Mouse (Mus musculus) liver, adult 2 months (tissue): ENCODE measurements around the gene Il18r1. TPM values are rescaled to one million over a fixed set of nuclear protein-coding genes. Genes with fewer than 3 reads are reported as not detected.

Experiments
- DNase-seq: peaks from one replicate; pipeline ENCODE4 v3.0.0-alpha.2; 2011; ENCODE audit warnings: low read depth, low spot score; ENCODE audit errors: extremely low read depth
- H3K27ac ChIP-seq: fragments of 200-500 bp; replicated peaks from 2 replicates; pipeline ENCODE4 v1.5.1; 2012; ENCODE audit warnings: low read depth, mild to moderate bottlenecking, control low read depth, inconsistent platforms, low read length; ENCODE audit not compliant: insufficient read depth
- H3K27me3 ChIP-seq: fragments of 200-500 bp; 2 replicates; pipeline ENCODE4 v1.6.1; 2012; ENCODE audit warnings: mild to moderate bottlenecking, moderate library complexity, low read length, inconsistent platforms; ENCODE audit not compliant: control insufficient read depth, insufficient read depth
- H3K36me3 ChIP-seq: fragments of 200-500 bp; 2 replicates; pipeline ENCODE4 v1.6.1; 2012; ENCODE audit warnings: low read length, inconsistent platforms; ENCODE audit not compliant: control insufficient read depth, insufficient read depth
- H3K4me1 ChIP-seq: fragments of 200-500 bp; 2 replicates; pipeline ENCODE4 v1.6.1; 2011; ENCODE audit warnings: low read length; ENCODE audit not compliant: control insufficient read depth, insufficient read depth
- H3K4me3 ChIP-seq: fragments of 200-500 bp; 2 replicates; pipeline ENCODE4 v1.5.1; 2011; ENCODE audit warnings: low read depth, mild to moderate bottlenecking, control low read depth, low read length, moderate library complexity; ENCODE audit not compliant: insufficient read depth
- H3K79me2 ChIP-seq: fragments of 200-500 bp; 2 replicates; pipeline ENCODE4 v1.6.1; 2012; ENCODE audit warnings: inconsistent platforms, mild to moderate bottlenecking, low read length, moderate library complexity; ENCODE audit not compliant: control insufficient read depth, insufficient read depth
- H3K9ac ChIP-seq: fragments of 200-500 bp; 2 replicates; pipeline ENCODE4 v1.6.1; 2012; ENCODE audit warnings: low read depth, mild to moderate bottlenecking, control low read depth, inconsistent platforms, low read length
- CTCF ChIP-seq: fragments of 200-500 bp; IDR thresholded peaks from 2 replicates; pipeline ENCODE4 v1.5.1; 2011; ENCODE audit warnings: low read depth, low read length, control low read depth
- POLR2A ChIP-seq: fragments of 200-500 bp; IDR thresholded peaks from 2 replicates; pipeline ENCODE4 v1.6.1; 2011; ENCODE audit warnings: low read length, control low read depth; ENCODE audit not compliant: insufficient read depth; ENCODE audit errors: extremely low read depth
- WGBS: fragments of 180-500 bp; shearing (Covaris S2); methylation state at CpG from one replicate; pipeline ENCODE4 v1.1.7; 2018; 5-methylcytosine and 5-hydroxymethylcytosine counted together
- polyA plus RNA-seq: library from polyadenylated mRNA; depleted of rRNA; stranded (reverse); fragments of >200 nt; gene quantifications from 2 replicates; pipeline ENCODE4 v1.2.3, GENCODE M21; 2012
- total RNA-seq: library from RNA; depleted of rRNA; stranded (reverse); fragments of >200 nt; gene quantifications from 2 replicates; pipeline ENCODE4 v1.2.3, GENCODE M21; 2014

Gene Il18r1
- total and polyA plus RNA-seq, 2 experiments: 0.05 to 0.28 TPM

- H3K79me2 ChIP-seq: no peaks in the 10 kb centered on the region
- no peak overlapping the region for H3K9ac ChIP-seq
- WGBS: 76% methylated on average over 3 of the region's 3 CpGs
- H3K27ac ChIP-seq: no peak overlapping the region
- no peak for DNase-seq
- no peaks in the 10 kb centered on the region for H3K27me3 ChIP-seq
- no peaks in the 10 kb centered on the region for H3K4me1 ChIP-seq
- no peak overlapping the region for H3K4me3 ChIP-seq
- TF ChIP-seq CTCF: no peak
- TF ChIP-seq POLR2A: no peak
- H3K36me3 ChIP-seq: no peaks in the 10 kb centered on the region
Observed at GRCm38 (mm10) chr1:40444800-40445199, 20.6 kb upstream of the Il18r1 start.

- Histone ChIP-seq H3K4me3 (no peak overlapping the region), H3K79me2 (no peaks in the 10 kb centered on the region), H3K4me1 (no peaks in the 10 kb centered on the region), H3K27me3 (no peaks in the 10 kb centered on the region), H3K9ac (no peak overlapping the region), H3K27ac (no peak overlapping the region), H3K36me3 (no peaks in the 10 kb centered on the region)
- no peak for DNase-seq
- 87% methylated on average over 4 of the region's 4 CpGs for WGBS
- TF ChIP-seq CTCF (no peak), POLR2A (no peak)
Observed at GRCm38 (mm10) chr1:40467306-40467705, 2.0 kb downstream of the Il18r1 start.

GRCm38 (mm10) chr1:40468805-40469204 is 3.5 kb downstream of the Il18r1 start:
- no peak for TF ChIP-seq CTCF
- TF ChIP-seq POLR2A: no peak
- Histone ChIP-seq H3K4me3 (no peak overlapping the region), H3K27me3 (no peaks in the 10 kb centered on the region), H3K9ac (no peak overlapping the region), H3K79me2 (no peaks in the 10 kb centered on the region), H3K27ac (no peak overlapping the region), H3K4me1 (no peaks in the 10 kb centered on the region), H3K36me3 (no peaks in the 10 kb centered on the region)
- DNase-seq: no peak
- WGBS: 64% methylated on average over 2 of the region's 2 CpGs

GRCm38 (mm10) chr1:40469900-40470299 is 4.5 kb downstream of the Il18r1 start:
- no peaks in the 10 kb centered on the region for H3K27me3 ChIP-seq
- 88% methylated on average over 12 of the region's 12 CpGs for WGBS
- no peaks in the 10 kb centered on the region for H3K36me3 ChIP-seq
- no peaks in the 10 kb centered on the region for H3K4me1 ChIP-seq
- no peak overlapping the region for H3K9ac ChIP-seq
- no peak for DNase-seq
- no peaks in the 10 kb centered on the region for H3K79me2 ChIP-seq
- no peak overlapping the region for H3K27ac ChIP-seq
- TF ChIP-seq POLR2A: no peak
- TF ChIP-seq CTCF: no peak
- H3K4me3 ChIP-seq: no peak overlapping the region

- no peak overlapping the region for H3K9ac ChIP-seq
- no peaks in the 10 kb centered on the region for H3K79me2 ChIP-seq
- no peak overlapping the region for H3K4me3 ChIP-seq
- H3K27me3 ChIP-seq: no peaks in the 10 kb centered on the region
- WGBS: 94% methylated on average over 1 of the region's 1 CpGs
- TF ChIP-seq POLR2A: no peak
- no peak for TF ChIP-seq CTCF
- no peak for DNase-seq
- no peaks in the 10 kb centered on the region for H3K4me1 ChIP-seq
- H3K27ac ChIP-seq: no peak overlapping the region
- H3K36me3 ChIP-seq: no peaks in the 10 kb centered on the region
Observed at GRCm38 (mm10) chr1:40472401-40472800, 7.0 kb downstream of the Il18r1 start.

- Histone ChIP-seq H3K4me1 (no peaks in the 10 kb centered on the region), H3K4me3 (no peak overlapping the region), H3K27ac (no peak overlapping the region), H3K36me3 (no peaks in the 10 kb centered on the region), H3K79me2 (no peaks in the 10 kb centered on the region), H3K27me3 (no peaks in the 10 kb centered on the region), H3K9ac (no peak overlapping the region)
- DNase-seq: no peak
- WGBS: 78% methylated on average over 4 of the region's 4 CpGs
- no peak for TF ChIP-seq CTCF
- no peak for TF ChIP-seq POLR2A
Observed at GRCm38 (mm10) chr1:40473640-40474039, 8.3 kb downstream of the Il18r1 start.
